Mouse (Mus musculus): Measurements from ENCODE around the gene Fam83b. TPM values are rescaled to one million over a fixed set of nuclear protein-coding genes. Genes with fewer than 3 reads are reported as not detected.
A peak's percentile ranks its signal among the peaks of the same experiment; 100 is the strongest.

Fam83b gene
- 0.03 and 0.06 TPM in 2 replicates for polyA plus RNA-seq (2015; fragmentation: Nextera tagmentation; extraction: Ambion mirVana)

- Histone ChIP-seq H3K36me3 (no peaks in the 10 kb centered on the region), H3K9ac (peak within 1 kb of the TSS; percentile 22; the same call in 1 of the 2 replicates), H3K9me3 (replicated peaks) (no peaks in the 10 kb centered on the region), H3K4me1 (replicated peaks) (peaks cover 9% of the 10 kb centered on the region; the same call in 1 of the 2 replicates), H3K4me3 (replicated peaks) (peak within 1 kb of the TSS; percentile 56), H3K4me2 (peak within 1 kb of the TSS; percentile 71), H3K27ac (no peak within 1 kb of the TSS), H3K27me3 (peaks cover 27% of the 10 kb centered on the region)
- 2% methylated on average over 40 of the region's 40 CpGs for whole genome bisulfite sequencing (ENCODE audit: insufficient replicate concordance)
- ATAC-seq (ENCODE audit: low read depth) = peak; percentile 68
- DNase-seq = no peak
Measured at GRCm38 (mm10) chr9:76566515-76567280, at the start of gene Fam83b. Fam83b (minus strand) TSS chr9:76567116.

- H3K36me3 ChIP-seq = no peaks in the 10 kb centered on the region
- no peak overlapping the region for H3K27ac ChIP-seq
- no peaks in the 10 kb centered on the region for H3K27me3 ChIP-seq
- H3K9me3 ChIP-seq (replicated peaks) = no peaks in the 10 kb centered on the region
- no peak for ATAC-seq (ENCODE audit: low read depth)
- no peak overlapping the region for H3K9ac ChIP-seq
- H3K4me3 ChIP-seq (replicated peaks) = no peak overlapping the region
- no peaks in the 10 kb centered on the region for H3K4me1 ChIP-seq (replicated peaks)
- WGBS (ENCODE audit: insufficient replicate concordance) = 71% methylated on average over 4 of the region's 4 CpGs
- no peak overlapping the region for H3K4me2 ChIP-seq
- no peak for DNase-seq
Measured at GRCm38 (mm10) chr9:76614165-76614564, 47.2 kb upstream of the Fam83b start.

- no peak overlapping the region for H3K4me2 ChIP-seq
- H3K27ac ChIP-seq = no peak overlapping the region
- H3K36me3 ChIP-seq = no peaks in the 10 kb centered on the region
- no peak overlapping the region for H3K9ac ChIP-seq
- no peaks in the 10 kb centered on the region for H3K4me1 ChIP-seq (replicated peaks)
- H3K27me3 ChIP-seq = no peaks in the 10 kb centered on the region
- no peak for DNase-seq
- no peaks in the 10 kb centered on the region for H3K9me3 ChIP-seq (replicated peaks)
- ATAC-seq (ENCODE audit: low read depth) = no peak
- WGBS (ENCODE audit: insufficient replicate concordance) = 61% methylated on average over 5 of the region's 5 CpGs
- H3K4me3 ChIP-seq (replicated peaks) = no peak overlapping the region
Measured at GRCm38 (mm10) chr9:76603744-76604143, 36.8 kb upstream of the Fam83b start.

GRCm38 (mm10) chr9:76602874-76603273 lies 36.0 kb upstream of the Fam83b start:
- no peak overlapping the region for H3K9ac ChIP-seq
- no peaks in the 10 kb centered on the region for H3K36me3 ChIP-seq
- no peaks in the 10 kb centered on the region for H3K4me1 ChIP-seq (replicated peaks)
- ATAC-seq (ENCODE audit: low read depth) (no peak), DNase-seq (no peak)
- H3K27ac ChIP-seq = no peak overlapping the region
- no peaks in the 10 kb centered on the region for H3K27me3 ChIP-seq
- WGBS (ENCODE audit: insufficient replicate concordance) = 54% methylated on average over 2 of the region's 2 CpGs
- no peak overlapping the region for H3K4me2 ChIP-seq
- no peaks in the 10 kb centered on the region for H3K9me3 ChIP-seq (replicated peaks)
- H3K4me3 ChIP-seq (replicated peaks) = no peak overlapping the region

- ATAC-seq (ENCODE audit: low read depth) (no peak), DNase-seq (no peak)
- 48% methylated on average over 4 of the region's 4 CpGs for WGBS (ENCODE audit: insufficient replicate concordance)
- no peak overlapping the region for H3K27ac ChIP-seq
- no peak overlapping the region for H3K4me2 ChIP-seq
- no peaks in the 10 kb centered on the region for H3K4me1 ChIP-seq (replicated peaks)
- H3K27me3 ChIP-seq = no peaks in the 10 kb centered on the region
- H3K9me3 ChIP-seq (replicated peaks) = no peaks in the 10 kb centered on the region
- H3K4me3 ChIP-seq (replicated peaks) = no peak overlapping the region
- no peak overlapping the region for H3K9ac ChIP-seq
- no peaks in the 10 kb centered on the region for H3K36me3 ChIP-seq
Measured at GRCm38 (mm10) chr9:76597395-76597794, 30.5 kb upstream of the Fam83b start.

GRCm38 (mm10) chr9:76593841-76594240 lies 26.9 kb upstream of the Fam83b start:
- no peaks in the 10 kb centered on the region for H3K27me3 ChIP-seq
- no peak overlapping the region for H3K4me3 ChIP-seq (replicated peaks)
- H3K27ac ChIP-seq = no peak overlapping the region
- DNase-seq (no peak), ATAC-seq (ENCODE audit: low read depth) (no peak)
- WGBS (ENCODE audit: insufficient replicate concordance) = 40% methylated on average over 2 of the region's 2 CpGs
- no peaks in the 10 kb centered on the region for H3K36me3 ChIP-seq
- no peak overlapping the region for H3K9ac ChIP-seq
- H3K4me1 ChIP-seq (replicated peaks) = no peaks in the 10 kb centered on the region
- no peaks in the 10 kb centered on the region for H3K9me3 ChIP-seq (replicated peaks)
- no peak overlapping the region for H3K4me2 ChIP-seq

- Histone ChIP-seq H3K27ac (no peak overlapping the region), H3K27me3 (no peaks in the 10 kb centered on the region), H3K4me3 (replicated peaks) (no peak overlapping the region), H3K9ac (no peak overlapping the region), H3K4me1 (replicated peaks) (no peaks in the 10 kb centered on the region), H3K36me3 (no peaks in the 10 kb centered on the region), H3K9me3 (replicated peaks) (no peaks in the 10 kb centered on the region), H3K4me2 (no peak overlapping the region)
- DNase-seq = no peak
- ATAC-seq (ENCODE audit: low read depth) = no peak
- WGBS (ENCODE audit: insufficient replicate concordance) = 38% methylated on average over 6 of the region's 6 CpGs
Measured at GRCm38 (mm10) chr9:76583943-76584342, 17.0 kb upstream of the Fam83b start.

- ATAC-seq (ENCODE audit: low read depth) (no peak), DNase-seq (no peak)
- Histone ChIP-seq H3K4me3 (replicated peaks) (no peak overlapping the region), H3K9ac (no peak overlapping the region), H3K36me3 (no peaks in the 10 kb centered on the region), H3K4me1 (replicated peaks) (no peaks in the 10 kb centered on the region), H3K27me3 (no peaks in the 10 kb centered on the region), H3K9me3 (replicated peaks) (no peaks in the 10 kb centered on the region), H3K4me2 (no peak overlapping the region), H3K27ac (no peak overlapping the region)
- 70% methylated on average over 5 of the region's 5 CpGs for WGBS (ENCODE audit: insufficient replicate concordance)
Measured at GRCm38 (mm10) chr9:76581966-76582365, 15.1 kb upstream of the Fam83b start.

- H3K4me3 ChIP-seq (replicated peaks) = peak overlapping the region; percentile 56
- no peaks in the 10 kb centered on the region for H3K36me3 ChIP-seq
- no peaks in the 10 kb centered on the region for H3K9me3 ChIP-seq (replicated peaks)
- no peak overlapping the region for H3K27ac ChIP-seq
- peak overlapping the region; percentile 22; the same call in 1 of the 2 replicates for H3K9ac ChIP-seq
- DNase-seq (no peak), ATAC-seq (ENCODE audit: low read depth) (no peak; the same call in 1 of the 2 replicates)
- H3K4me1 ChIP-seq (replicated peaks) = peaks cover 9% of the 10 kb centered on the region; the same call in 1 of the 2 replicates
- peaks cover 27% of the 10 kb centered on the region for H3K27me3 ChIP-seq
- peak overlapping the region; percentile 71 for H3K4me2 ChIP-seq
- 4% methylated on average over 13 of the region's 13 CpGs for WGBS (ENCODE audit: insufficient replicate concordance)
Measured at GRCm38 (mm10) chr9:76567281-76567655, 352 bp upstream of the Fam83b start.

- Histone ChIP-seq H3K36me3 (no peaks in the 10 kb centered on the region), H3K27me3 (peaks cover 27% of the 10 kb centered on the region), H3K9me3 (replicated peaks) (no peaks in the 10 kb centered on the region), H3K9ac (no peak overlapping the region), H3K27ac (no peak overlapping the region), H3K4me1 (replicated peaks) (peaks cover 9% of the 10 kb centered on the region; the same call in 1 of the 2 replicates), H3K4me3 (replicated peaks) (no peak overlapping the region), H3K4me2 (no peak overlapping the region)
- 58% methylated on average over 2 of the region's 2 CpGs for WGBS (ENCODE audit: insufficient replicate concordance)
- no peak for ATAC-seq (ENCODE audit: low read depth)
- DNase-seq = no peak
Measured at GRCm38 (mm10) chr9:76565656-76566055, 1.3 kb downstream of the Fam83b start.

GRCm38 (mm10) chr9:76564071-76564470 lies 2.8 kb downstream of the Fam83b start:
- H3K36me3 ChIP-seq = no peaks in the 10 kb centered on the region
- ATAC-seq (ENCODE audit: low read depth) (no peak), DNase-seq (no peak)
- H3K4me3 ChIP-seq (replicated peaks) = no peak overlapping the region
- H3K9ac ChIP-seq = no peak overlapping the region
- H3K9me3 ChIP-seq (replicated peaks) = no peaks in the 10 kb centered on the region
- H3K27me3 ChIP-seq = peaks cover 27% of the 10 kb centered on the region
- 65% methylated on average over 1 of the region's 1 CpGs for WGBS (ENCODE audit: insufficient replicate concordance)
- no peak overlapping the region for H3K27ac ChIP-seq
- peaks cover 19% of the 10 kb centered on the region for H3K4me1 ChIP-seq (replicated peaks)
- H3K4me2 ChIP-seq = no peak overlapping the region

GRCm38 (mm10) chr9:76562794-76563193 lies 4.1 kb downstream of the Fam83b start:
- no peak for DNase-seq
- peaks cover 27% of the 10 kb centered on the region for H3K4me1 ChIP-seq (replicated peaks)
- peaks cover 19% of the 10 kb centered on the region for H3K27me3 ChIP-seq
- WGBS (ENCODE audit: insufficient replicate concordance) = 58% methylated on average over 6 of the region's 6 CpGs
- no peak overlapping the region for H3K4me2 ChIP-seq
- no peak overlapping the region for H3K9ac ChIP-seq
- H3K4me3 ChIP-seq (replicated peaks) = no peak overlapping the region
- no peaks in the 10 kb centered on the region for H3K36me3 ChIP-seq
- no peak overlapping the region for H3K27ac ChIP-seq
- no peak for ATAC-seq (ENCODE audit: low read depth)
- no peaks in the 10 kb centered on the region for H3K9me3 ChIP-seq (replicated peaks)

Measured in liver, embryonic 13.5 days (tissue).